Mouse (Mus musculus) lung, embryonic 16.5 days (tissue): ENCODE data around the gene Prkn. TPM values are rescaled to one million over a fixed set of nuclear protein-coding genes. Genes with fewer than 3 reads are reported as not detected.

Source experiments
- ATAC-seq: fragments of 200-750 bp; cut with Nextera tagmentation; 2 replicates; pipeline ENCODE4 v1.8.0; 2017; ENCODE audit warnings: low read depth, mild to moderate bottlenecking, moderate library complexity
- H3K27ac ChIP-seq: fragments of 300-500 bp; sonication (generic); 2 replicates; pipeline ENCODE4 v1.5.1; 2014; ENCODE audit warnings: mild to moderate bottlenecking, control low read depth, low read length
- H3K27me3 ChIP-seq: fragments of 300-500 bp; sonication (generic); 2 replicates; pipeline ENCODE4 v1.6.1; 2014; ENCODE audit warnings: low read depth, low read length, mixed read lengths; ENCODE audit not compliant: control insufficient read depth, insufficient read depth
- H3K36me3 ChIP-seq: fragments of 300-500 bp; sonication (generic); 2 replicates; pipeline ENCODE4 v1.6.1; 2014; ENCODE audit warnings: low read length; ENCODE audit not compliant: control insufficient read depth, insufficient read depth
- H3K4me1 ChIP-seq: fragments of 300-500 bp; sonication (generic); replicated peaks from 2 replicates; pipeline ENCODE4 v1.6.1; 2014; ENCODE audit warnings: low read length, mixed read lengths; ENCODE audit not compliant: control insufficient read depth, insufficient read depth
- H3K4me2 ChIP-seq: fragments of 300-500 bp; sonication (generic); 2 replicates; pipeline ENCODE4 v1.6.1; 2014; ENCODE audit warnings: low read depth, low read length, control low read depth
- H3K4me3 ChIP-seq: fragments of 300-500 bp; sonication (generic); 2 replicates; pipeline ENCODE4 v1.5.1; 2014; ENCODE audit warnings: mild to moderate bottlenecking, low read length, control low read depth
- H3K9ac ChIP-seq: fragments of 300-500 bp; sonication (generic); 2 replicates; pipeline ENCODE4 v1.6.1; 2014; ENCODE audit warnings: low read length, control low read depth
- H3K9me3 ChIP-seq: fragments of 300-500 bp; sonication (generic); 2 replicates; pipeline ENCODE4 v1.6.1; 2016; ENCODE audit warnings: low read length; ENCODE audit not compliant: control insufficient read depth
- WGBS: fragments of 180-500 bp; shearing (Covaris S2); extraction: QIAGEN DNeasy Blood & Tissue Kit; methylation state at CpG from one replicate; pipeline ENCODE4 v1.1.7; 2014; 5-methylcytosine and 5-hydroxymethylcytosine counted together
- polyA plus RNA-seq: library from polyadenylated mRNA; unstranded; fragments of >200 nt; fragmentation: Nextera tagmentation; extraction: Ambion mirVana; gene quantifications from 2 replicates; pipeline ENCODE4 v1.2.1, GENCODE M21; 2015

The Prkn gene
- polyA plus RNA-seq, 1 experiment from 2014 or later = 1.8 TPM

DNA sequence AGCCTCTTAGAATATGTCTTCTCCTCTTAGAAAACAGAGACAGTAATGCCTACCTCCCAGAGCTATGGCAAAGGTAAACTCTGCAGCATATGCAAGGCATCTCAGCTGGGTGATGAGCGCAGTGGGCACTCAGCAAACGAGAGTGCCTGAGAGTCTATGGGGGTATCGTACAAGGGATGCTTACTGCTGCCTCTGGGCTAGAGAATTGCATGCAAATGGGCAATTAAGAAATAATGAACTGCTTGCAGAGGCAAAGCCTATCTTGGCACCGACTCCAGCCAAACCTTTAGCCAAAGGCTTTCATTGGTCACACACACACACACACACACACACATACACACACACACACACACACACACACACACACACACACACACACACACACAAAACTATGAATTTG lies 290.7 kb downstream of the Prkn start:
- no peak overlapping the region for H3K4me3 ChIP-seq
- H3K9me3 ChIP-seq = no peaks in the 10 kb centered on the region
- no peak overlapping the region for H3K27ac ChIP-seq
- no peaks in the 10 kb centered on the region for H3K36me3 ChIP-seq
- H3K4me2 ChIP-seq = no peak overlapping the region
- ATAC-seq = no peak
- 82% methylated on average over 4 of the region's 4 CpGs for WGBS
- H3K4me1 ChIP-seq = no peaks in the 10 kb centered on the region
- no peaks in the 10 kb centered on the region for H3K27me3 ChIP-seq
- H3K9ac ChIP-seq = no peak overlapping the region

DNA sequence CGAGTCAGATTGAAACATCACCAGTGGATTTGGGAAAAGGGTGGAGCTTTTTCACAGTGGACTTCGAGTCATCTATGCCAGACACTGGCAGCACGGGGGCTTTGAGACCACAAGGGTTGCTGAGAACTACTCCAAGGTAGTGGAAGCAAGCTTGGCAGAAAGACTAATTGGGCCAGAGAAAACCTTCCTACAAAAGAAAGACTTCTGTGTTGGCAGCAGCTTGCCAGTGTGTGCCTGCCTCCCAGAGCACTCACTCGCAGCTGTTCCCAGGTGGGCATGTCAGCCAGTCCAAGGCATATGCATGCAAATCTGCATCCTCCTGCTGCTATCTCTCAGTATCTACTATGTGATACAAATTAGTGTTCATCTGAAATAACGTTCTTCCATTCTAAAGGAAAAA lies 302.1 kb downstream of the Prkn start:
- Histone ChIP-seq H3K9ac (no peak overlapping the region), H3K9me3 (no peaks in the 10 kb centered on the region), H3K4me2 (no peak overlapping the region), H3K4me1 (no peaks in the 10 kb centered on the region), H3K27me3 (no peaks in the 10 kb centered on the region), H3K4me3 (no peak overlapping the region), H3K27ac (no peak overlapping the region), H3K36me3 (no peaks in the 10 kb centered on the region)
- 67% methylated on average over 5 of the region's 5 CpGs for WGBS
- no peak for ATAC-seq

DNA sequence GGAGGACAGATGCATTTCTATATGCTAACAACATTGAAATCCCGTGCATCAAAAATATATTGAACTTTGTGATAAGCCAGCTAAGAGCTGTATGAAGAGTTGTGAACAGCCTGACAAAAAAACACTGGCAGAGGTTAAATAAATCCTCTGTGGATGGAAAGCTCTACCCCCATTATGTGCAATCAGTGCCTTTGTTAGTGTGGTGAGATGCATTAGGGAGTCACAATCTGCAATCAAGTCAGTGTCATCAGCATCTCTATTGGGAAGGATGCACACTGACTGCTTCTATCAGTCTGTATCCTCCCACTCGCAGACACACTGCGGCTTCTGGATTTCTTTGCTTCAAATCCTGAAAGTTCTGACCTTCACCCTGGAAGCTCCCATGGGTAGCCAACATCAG lies 315.9 kb downstream of the Prkn start:
- no peak overlapping the region for H3K9ac ChIP-seq
- H3K36me3 ChIP-seq = no peaks in the 10 kb centered on the region
- no peak overlapping the region for H3K4me2 ChIP-seq
- no peaks in the 10 kb centered on the region for H3K9me3 ChIP-seq
- H3K27ac ChIP-seq = no peak overlapping the region
- no peak overlapping the region for H3K4me3 ChIP-seq
- no peaks in the 10 kb centered on the region for H3K4me1 ChIP-seq
- WGBS = 79% methylated on average over 3 of the region's 3 CpGs
- no peaks in the 10 kb centered on the region for H3K27me3 ChIP-seq
- no peak for ATAC-seq

DNA sequence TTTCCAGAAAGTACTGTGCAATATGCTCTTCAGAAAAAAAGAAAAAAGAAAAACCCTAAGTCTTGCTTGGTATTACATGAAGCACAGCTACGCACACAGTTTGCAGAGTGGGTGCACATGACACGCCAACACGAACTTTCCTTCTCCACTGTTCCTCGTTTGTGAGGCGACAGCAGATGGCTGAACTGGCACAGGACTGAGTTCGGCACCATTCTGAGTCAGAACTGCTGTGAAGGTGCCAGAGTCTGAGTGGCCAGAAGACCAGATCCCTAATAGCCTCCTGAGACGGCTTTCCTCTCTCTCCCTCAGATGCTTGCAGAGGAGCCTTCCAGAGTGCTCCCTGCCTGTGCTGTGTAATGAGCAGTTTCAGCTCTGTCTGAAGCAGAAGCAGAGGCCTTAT lies 317.4 kb downstream of the Prkn start:
- H3K4me3 ChIP-seq = no peak overlapping the region
- no peak for ATAC-seq
- H3K27me3 ChIP-seq = no peaks in the 10 kb centered on the region
- no peaks in the 10 kb centered on the region for H3K9me3 ChIP-seq
- no peak overlapping the region for H3K9ac ChIP-seq
- WGBS = 67% methylated on average over 7 of the region's 7 CpGs
- H3K4me2 ChIP-seq = no peak overlapping the region
- no peaks in the 10 kb centered on the region for H3K36me3 ChIP-seq
- no peak overlapping the region for H3K27ac ChIP-seq
- no peaks in the 10 kb centered on the region for H3K4me1 ChIP-seq

DNA sequence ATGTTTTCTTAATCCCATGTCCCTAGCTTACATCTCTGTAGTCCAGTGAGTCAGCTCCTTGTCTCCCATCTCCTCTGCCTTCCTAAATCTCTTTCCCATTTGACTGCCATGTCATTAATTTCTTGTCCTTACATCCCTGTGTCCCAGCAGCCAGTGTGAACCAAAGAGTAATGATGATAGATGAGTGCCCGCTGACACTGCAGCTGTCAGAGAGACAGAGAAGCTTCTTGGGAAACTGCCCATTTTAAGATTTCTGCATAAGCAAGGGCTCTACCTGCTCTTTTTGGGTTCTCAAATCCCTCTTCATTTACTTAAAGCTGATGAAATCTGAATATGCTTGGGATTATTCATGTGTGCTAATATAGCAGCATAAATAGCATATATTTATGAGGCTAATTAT lies 321.3 kb downstream of the Prkn start:
- Histone ChIP-seq H3K4me2 (no peak overlapping the region), H3K4me1 (no peaks in the 10 kb centered on the region), H3K27me3 (no peaks in the 10 kb centered on the region), H3K9ac (no peak overlapping the region), H3K36me3 (no peaks in the 10 kb centered on the region), H3K9me3 (no peaks in the 10 kb centered on the region), H3K27ac (no peak overlapping the region), H3K4me3 (no peak overlapping the region)
- 81% methylated on average over 1 of the region's 1 CpGs for WGBS
- ATAC-seq = no peak

DNA sequence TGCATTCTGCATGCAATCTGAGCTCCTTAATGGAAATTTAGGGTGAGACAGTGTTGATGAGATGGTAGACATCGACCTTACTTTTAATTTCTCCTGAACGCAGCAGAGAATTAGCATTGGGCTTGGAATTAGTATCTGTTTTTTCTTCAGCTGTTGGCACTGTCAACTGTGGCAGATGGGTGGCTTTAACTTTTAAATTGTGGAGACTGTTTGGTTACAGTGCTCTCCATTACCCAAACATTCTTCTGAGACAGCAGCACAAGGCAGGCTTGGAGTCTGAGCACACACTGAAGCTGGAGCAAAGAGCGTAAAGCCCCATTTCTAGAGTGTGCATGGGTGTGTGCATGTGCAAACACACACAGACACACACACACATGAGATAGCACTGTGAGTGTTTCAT lies 322.6 kb downstream of the Prkn start:
- no peak overlapping the region for H3K4me3 ChIP-seq
- H3K27me3 ChIP-seq = no peaks in the 10 kb centered on the region
- no peaks in the 10 kb centered on the region for H3K4me1 ChIP-seq
- H3K4me2 ChIP-seq = no peak overlapping the region
- no peak for ATAC-seq
- no peak overlapping the region for H3K9ac ChIP-seq
- 81% methylated on average over 3 of the region's 3 CpGs for WGBS
- H3K9me3 ChIP-seq = no peaks in the 10 kb centered on the region
- H3K36me3 ChIP-seq = no peaks in the 10 kb centered on the region
- no peak overlapping the region for H3K27ac ChIP-seq

DNA sequence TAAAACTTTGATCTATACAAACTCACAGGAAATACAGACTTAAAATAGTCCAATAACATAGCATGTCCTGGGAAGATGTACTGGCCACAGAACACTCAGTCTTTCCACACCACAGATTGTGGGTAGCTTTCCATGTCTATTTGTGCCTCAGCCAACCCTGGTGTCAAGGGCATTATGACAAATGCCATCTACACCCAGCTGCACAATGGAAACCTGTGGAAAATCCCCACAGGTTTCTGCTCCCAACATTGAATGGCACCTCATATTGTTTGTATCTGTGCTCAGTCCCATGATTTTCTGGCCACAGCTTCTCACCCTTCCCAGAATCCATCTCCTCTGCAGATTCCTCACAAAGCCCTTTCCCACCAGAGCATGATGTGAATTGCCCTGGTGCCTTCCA lies 347.2 kb downstream of the Prkn start:
- Histone ChIP-seq H3K9me3 (no peaks in the 10 kb centered on the region), H3K4me3 (no peak overlapping the region), H3K9ac (no peak overlapping the region), H3K36me3 (no peaks in the 10 kb centered on the region), H3K27me3 (no peaks in the 10 kb centered on the region), H3K4me2 (no peak overlapping the region), H3K27ac (no peak overlapping the region), H3K4me1 (no peaks in the 10 kb centered on the region)
- no peak for ATAC-seq

DNA sequence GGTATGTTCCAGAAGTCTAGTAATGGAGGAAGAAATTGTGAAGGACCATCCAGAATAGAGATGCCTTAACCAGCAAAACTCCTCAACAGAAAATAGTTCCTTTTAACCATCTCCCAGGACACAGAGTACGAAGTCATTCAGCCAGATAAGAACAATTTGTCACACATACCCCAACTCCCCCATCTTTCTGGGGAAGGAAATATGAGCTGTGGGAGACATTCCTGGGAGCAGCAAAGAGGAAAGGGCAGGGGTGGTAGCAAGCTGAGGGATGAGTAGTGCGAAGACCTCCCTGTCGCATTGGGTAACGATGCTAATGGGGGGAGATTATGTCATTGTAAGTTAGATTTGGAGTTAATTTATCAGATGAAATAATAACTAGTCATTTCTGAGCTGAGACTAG lies 348.3 kb downstream of the Prkn start:
- Histone ChIP-seq H3K27me3 (no peaks in the 10 kb centered on the region), H3K4me1 (no peaks in the 10 kb centered on the region), H3K36me3 (no peaks in the 10 kb centered on the region), H3K4me2 (no peak overlapping the region), H3K9ac (no peak overlapping the region), H3K4me3 (no peak overlapping the region), H3K9me3 (no peaks in the 10 kb centered on the region), H3K27ac (no peak overlapping the region)
- WGBS = 50% methylated on average over 4 of the region's 4 CpGs
- no peak for ATAC-seq

DNA sequence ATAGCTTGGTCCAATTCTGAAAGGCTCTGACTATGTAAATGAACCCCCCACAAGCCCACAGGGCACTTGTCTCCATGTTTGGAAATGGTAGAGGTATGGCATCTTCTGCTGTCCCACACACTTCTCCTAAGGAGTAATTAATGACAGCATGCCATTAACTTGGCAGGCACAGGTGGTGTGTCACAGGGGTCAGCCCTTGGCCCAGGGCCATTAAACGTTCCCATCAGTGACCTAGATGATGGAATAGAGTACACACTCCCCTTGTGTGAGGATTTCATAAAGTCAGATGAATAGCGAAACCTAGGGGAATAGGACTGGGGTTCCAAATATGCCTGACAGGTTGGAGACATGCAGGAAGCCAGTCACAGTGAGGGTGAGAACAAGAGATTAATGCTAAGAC lies 350.1 kb downstream of the Prkn start:
- Histone ChIP-seq H3K4me3 (no peak overlapping the region), H3K9ac (no peak overlapping the region), H3K4me2 (no peak overlapping the region), H3K4me1 (no peaks in the 10 kb centered on the region), H3K27me3 (no peaks in the 10 kb centered on the region), H3K36me3 (no peaks in the 10 kb centered on the region), H3K27ac (no peak overlapping the region), H3K9me3 (no peaks in the 10 kb centered on the region)
- ATAC-seq = no peak
- 44% methylated on average over 2 of the region's 2 CpGs for WGBS

DNA sequence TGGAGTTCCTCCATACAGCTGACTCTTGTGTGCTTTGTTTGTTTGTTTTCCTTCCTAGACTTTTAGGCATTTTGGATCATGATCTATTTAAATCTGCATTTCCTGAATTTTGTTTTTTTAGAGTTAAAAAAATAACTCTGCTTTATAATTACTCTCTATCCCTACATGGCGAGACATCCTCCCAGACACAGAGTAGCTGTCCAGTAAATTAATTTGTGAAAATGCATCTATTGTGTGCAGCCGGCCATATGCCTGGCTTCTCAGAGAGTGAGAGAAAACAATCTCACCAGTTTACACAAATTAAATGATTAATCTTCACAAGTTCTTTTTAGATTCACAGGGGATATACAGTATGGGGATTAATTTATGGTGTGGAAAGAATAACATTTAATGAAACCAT lies 357.9 kb downstream of the Prkn start:
- Histone ChIP-seq H3K36me3 (no peaks in the 10 kb centered on the region), H3K9me3 (no peaks in the 10 kb centered on the region), H3K27ac (no peak overlapping the region), H3K4me2 (no peak overlapping the region), H3K9ac (no peak overlapping the region), H3K4me1 (no peaks in the 10 kb centered on the region), H3K27me3 (no peaks in the 10 kb centered on the region), H3K4me3 (no peak overlapping the region)
- 44% methylated on average over 2 of the region's 2 CpGs for WGBS
- ATAC-seq = no peak
